Mouse (Mus musculus) liver, adult 2 months (tissue): ENCODE measurements around the gene Mocs1.

Source experiments
- CTCF ChIP-seq: fragments of 200-500 bp; IDR thresholded peaks from 2 replicates; pipeline ENCODE4 v1.5.1; 2011; ENCODE audit warnings: low read depth, low read length, control low read depth
- POLR2A ChIP-seq: fragments of 200-500 bp; IDR thresholded peaks from 2 replicates; pipeline ENCODE4 v1.6.1; 2011; ENCODE audit warnings: low read length, control low read depth; ENCODE audit not compliant: insufficient read depth; ENCODE audit errors: extremely low read depth

- TF ChIP-seq CTCF (no peak), POLR2A (no peak)
Measured at GRCm38 (mm10) chr17:49493276-49493675, 65.1 kb downstream of the Mocs1 start.
